Mouse (Mus musculus) megakaryocyte progenitor cell, adult 5-6 weeks (primary cell): ENCODE data around the gene Slc2a4. TPM values are rescaled to one million over a fixed set of nuclear protein-coding genes. Genes with fewer than 3 reads are reported as not detected.
"Not testable (repeated sequence)": the region's sequence is repeated elsewhere in the genome, so short reads cannot be mapped to it uniquely, and the experiment has no call there.

Source experiments
- ATAC-seq: replicated peaks from 2 replicates; pipeline ENCODE4 v1.8.0; 2016; ENCODE audit warnings: mild to moderate bottlenecking, moderate TSS enrichment, inconsistent platforms; ENCODE audit not compliant: poor library complexity
- total RNA-seq, 2 experiments: library from RNA; stranded (forward) in 1 of 2; stranded (reverse) in 1 of 2; fragments of 157-497, 149-512 nt in 1 of 2; fragments of 200-1000 nt in 1 of 2; gene quantifications; 2 replicates each; pipeline versions ENCODE4 v1.2.3 to v1.2.4; 2015 to 2017

The Slc2a4 gene
- total RNA-seq, 2 experiments from 2014 or later: not detected

GRCm38 (mm10) chr11:69945216-69945615 lies 2.8 kb downstream of the Slc2a4 start:
- no peak for ATAC-seq

- ATAC-seq: no peak
Measured at GRCm38 (mm10) chr11:69940962-69941361, 7.0 kb downstream of the Slc2a4 start.

DNA sequence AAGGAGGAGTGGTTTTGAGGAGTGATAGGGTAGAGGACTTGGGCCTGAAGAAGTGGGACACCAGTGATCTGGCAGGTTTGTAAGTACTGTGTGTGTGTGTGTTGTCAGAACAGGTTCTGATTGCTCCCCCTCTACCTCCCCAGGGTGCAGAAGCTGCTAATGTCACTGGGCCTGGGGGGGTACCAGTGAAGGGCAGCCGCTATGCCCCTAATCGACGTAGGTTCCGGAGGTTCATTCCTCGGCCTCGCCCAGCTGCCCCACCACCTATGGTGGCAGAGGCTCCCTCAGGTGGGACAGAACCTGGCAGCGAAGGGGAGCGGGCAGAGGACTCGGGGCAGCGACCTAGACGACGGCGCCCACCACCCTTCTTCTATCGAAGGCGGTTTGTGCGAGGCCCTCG lies 8.3 kb downstream of the Slc2a4 start:
- ATAC-seq: no peak

- ATAC-seq: no peak
Measured at GRCm38 (mm10) chr11:69939181-69939580, 8.8 kb downstream of the Slc2a4 start.

DNA sequence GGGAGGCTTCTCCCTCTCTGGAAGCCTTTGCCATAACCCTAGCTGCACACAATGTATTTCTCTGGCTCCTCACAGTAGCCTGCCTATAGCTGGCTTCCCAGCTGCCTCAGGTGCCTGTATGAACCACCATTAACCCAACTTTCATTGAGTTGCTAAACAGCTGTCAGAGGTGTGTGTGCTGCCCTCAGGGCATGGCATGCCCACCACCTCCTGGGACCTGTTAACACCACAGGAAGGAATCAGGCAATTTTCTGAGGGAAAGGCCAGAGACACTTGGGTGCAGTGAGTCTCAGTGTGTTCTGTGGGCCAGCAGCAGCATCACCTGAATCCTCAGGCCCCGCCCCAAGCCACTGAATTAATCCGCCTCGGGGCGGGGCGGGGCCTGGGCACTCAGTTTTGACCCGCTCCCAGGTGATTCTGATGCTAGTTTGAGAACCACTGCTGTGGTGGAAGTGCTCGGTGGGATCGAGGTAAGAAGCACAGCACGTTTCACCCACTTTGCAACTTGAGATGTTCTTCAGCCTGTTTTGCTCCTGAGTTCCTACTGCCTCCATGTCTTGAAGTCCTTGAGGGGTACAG lies 9.5 kb downstream of the Slc2a4 start:
- no peak for ATAC-seq

- ATAC-seq: no peak
Measured at GRCm38 (mm10) chr11:69937834-69938233, 10.2 kb downstream of the Slc2a4 start.

GRCm38 (mm10) chr11:69937385-69937784 lies 10.6 kb downstream of the Slc2a4 start:
- ATAC-seq: no peak

GRCm38 (mm10) chr11:69936714-69937347 lies 11.2 kb downstream of the Slc2a4 start:
- ATAC-seq: no peak

GRCm38 (mm10) chr11:69936156-69936555 lies 11.8 kb downstream of the Slc2a4 start:
- ATAC-seq: no peak

DNA sequence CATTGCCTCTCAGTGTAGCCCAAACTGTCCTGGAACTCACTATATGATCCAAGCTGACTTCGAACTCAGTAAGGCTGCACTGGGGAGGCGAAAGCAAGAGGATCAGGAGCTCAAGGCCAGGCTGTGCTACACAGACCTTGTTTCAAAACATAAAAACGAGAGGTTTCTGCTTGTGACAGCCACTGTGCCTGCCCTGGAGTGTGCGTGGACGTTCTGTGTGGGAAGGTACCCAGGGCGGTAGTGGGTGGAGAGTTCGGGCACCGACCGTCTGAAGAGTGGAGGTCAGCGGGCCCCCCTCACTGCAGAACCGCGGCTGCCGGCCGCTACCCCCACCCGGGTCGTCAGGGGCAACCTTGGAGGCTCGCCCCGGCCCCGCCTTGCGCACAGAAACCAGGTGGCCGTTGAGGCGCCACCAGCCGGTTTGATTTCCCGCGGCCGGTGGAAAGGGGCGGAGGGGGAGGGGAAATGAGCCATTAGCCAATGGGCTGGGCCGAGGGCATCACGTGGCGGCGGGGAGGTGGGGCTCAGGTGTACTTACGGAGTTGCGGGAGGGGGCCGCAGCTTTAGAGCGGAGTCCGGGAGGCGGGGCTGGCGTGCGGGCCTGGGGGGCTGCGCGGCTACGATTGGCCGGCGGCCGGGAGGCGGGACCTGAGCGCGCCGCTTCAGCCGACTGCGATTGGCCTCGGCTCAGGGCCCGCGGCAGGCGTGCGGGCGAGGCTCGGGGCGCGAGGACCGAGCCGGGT lies 12.7 kb downstream of the Slc2a4 start, which contains the start of gene Ybx2:
Ybx2 (plus strand) TSS at position 660 of the 743 bp plus-strand sequence.
- peak; percentile 30 for ATAC-seq

GRCm38 (mm10) chr11:69934681-69935080 lies 13.3 kb downstream of the Slc2a4 start:
- no peak for ATAC-seq

DNA sequence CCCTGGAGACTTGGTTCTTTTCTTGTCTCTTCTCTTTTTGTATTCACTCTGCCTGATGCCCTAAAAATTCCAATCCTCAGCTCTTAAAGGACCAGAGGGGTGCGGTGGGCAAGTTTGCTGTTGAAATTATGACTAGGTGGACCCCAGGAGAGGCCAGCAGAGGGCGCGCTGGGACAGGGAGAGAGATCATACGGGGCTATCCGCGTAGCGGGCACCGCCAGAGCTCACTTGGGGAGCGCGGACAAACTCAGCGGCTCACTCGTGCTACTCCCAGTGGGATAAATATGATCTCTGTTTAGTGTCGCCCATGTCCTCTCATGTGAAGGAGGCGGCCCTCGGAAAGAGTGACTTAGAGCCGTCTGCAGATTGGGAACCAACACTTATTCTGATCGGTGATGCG lies 13.8 kb downstream of the Slc2a4 start:
- ATAC-seq: peak; percentile 74

DNA sequence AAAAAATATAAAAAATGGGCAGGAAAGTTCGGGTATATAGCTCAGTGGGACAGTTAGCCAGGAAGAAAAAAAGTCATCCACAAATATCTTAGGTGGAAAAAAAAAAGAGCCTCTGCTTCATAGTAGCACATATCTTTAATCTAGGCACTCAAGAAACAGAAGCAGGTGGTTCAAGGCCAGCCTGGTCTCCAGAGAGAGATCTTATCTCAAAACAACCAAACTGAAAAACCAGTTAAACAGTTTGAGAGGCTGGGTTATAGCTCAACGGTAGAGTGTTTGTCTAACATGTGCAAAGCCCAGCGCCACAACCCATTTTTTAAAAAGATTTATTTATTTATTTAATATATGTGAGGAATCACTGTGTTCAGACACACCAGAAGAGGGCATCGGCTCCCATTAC lies 14.9 kb downstream of the Slc2a4 start:
- no peak for ATAC-seq

GRCm38 (mm10) chr11:69932254-69932653 lies 15.7 kb downstream of the Slc2a4 start:
- no peak for ATAC-seq

DNA sequence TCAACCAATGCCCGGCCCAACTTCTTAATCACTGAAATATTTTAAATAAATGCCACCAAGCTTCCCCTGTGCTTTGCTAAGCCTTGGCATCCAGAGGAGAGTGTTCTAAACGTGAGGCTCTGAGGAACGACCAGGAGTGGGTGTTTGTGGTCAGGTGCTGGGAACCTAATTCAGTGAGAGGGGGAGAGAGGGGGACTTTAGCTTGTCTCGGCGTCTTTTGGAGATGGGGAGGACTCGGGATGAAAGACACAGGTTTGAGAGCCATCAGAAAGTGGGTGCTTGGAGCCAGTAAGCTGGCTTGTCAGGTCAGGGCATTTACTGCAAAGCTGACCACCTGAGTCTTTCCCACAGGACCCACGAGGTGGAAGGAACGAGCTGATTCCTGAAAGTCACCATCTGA lies 16.2 kb downstream of the Slc2a4 start:
- ATAC-seq: no peak

- ATAC-seq: peak; percentile 85
Measured at GRCm38 (mm10) chr11:69930967-69931537, 16.9 kb downstream of the Slc2a4 start.

- ATAC-seq: not testable (repeated sequence)
Measured at GRCm38 (mm10) chr11:69930176-69930575, 17.8 kb downstream of the Slc2a4 start.

DNA sequence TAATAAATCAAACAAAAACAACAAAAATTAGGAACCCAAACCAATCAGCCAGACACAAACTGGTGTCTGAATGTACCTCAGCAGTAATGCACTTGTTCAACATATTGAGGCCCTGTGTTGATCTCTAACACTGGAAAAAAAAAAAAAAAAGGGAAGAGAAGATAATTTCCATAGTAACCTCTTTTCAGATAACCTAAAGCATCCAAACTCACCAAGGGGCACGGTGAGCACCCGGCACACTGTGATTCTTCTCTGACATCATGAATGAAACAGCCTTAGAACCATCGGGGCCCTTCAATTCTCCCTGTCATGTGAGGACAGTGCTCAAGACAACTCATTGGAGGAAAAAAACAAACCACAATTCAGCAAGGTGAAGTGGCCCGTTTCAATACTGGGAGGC lies 18.3 kb downstream of the Slc2a4 start:
- no peak for ATAC-seq

DNA sequence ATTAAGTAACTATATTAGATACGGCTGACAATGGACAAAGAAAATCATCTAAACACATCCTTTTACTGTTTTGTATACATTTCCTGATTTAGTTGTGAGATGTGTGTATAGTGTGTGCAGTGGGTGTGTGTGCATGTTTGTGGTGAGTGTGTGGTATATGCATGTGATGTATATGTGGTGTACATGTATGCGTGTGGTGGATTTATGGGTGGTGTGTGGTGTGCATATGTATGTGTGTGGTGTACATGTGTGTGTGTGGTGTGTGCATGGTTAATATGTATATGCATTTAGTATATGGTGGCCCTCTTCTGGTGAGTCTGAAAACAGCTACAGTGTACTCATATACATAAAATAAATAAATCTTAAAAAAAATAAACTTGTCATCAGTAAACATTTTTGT lies 20.5 kb downstream of the Slc2a4 start:
- no peak for ATAC-seq

- ATAC-seq: no peak
Measured at GRCm38 (mm10) chr11:69922796-69923195, 25.2 kb downstream of the Slc2a4 start.

DNA sequence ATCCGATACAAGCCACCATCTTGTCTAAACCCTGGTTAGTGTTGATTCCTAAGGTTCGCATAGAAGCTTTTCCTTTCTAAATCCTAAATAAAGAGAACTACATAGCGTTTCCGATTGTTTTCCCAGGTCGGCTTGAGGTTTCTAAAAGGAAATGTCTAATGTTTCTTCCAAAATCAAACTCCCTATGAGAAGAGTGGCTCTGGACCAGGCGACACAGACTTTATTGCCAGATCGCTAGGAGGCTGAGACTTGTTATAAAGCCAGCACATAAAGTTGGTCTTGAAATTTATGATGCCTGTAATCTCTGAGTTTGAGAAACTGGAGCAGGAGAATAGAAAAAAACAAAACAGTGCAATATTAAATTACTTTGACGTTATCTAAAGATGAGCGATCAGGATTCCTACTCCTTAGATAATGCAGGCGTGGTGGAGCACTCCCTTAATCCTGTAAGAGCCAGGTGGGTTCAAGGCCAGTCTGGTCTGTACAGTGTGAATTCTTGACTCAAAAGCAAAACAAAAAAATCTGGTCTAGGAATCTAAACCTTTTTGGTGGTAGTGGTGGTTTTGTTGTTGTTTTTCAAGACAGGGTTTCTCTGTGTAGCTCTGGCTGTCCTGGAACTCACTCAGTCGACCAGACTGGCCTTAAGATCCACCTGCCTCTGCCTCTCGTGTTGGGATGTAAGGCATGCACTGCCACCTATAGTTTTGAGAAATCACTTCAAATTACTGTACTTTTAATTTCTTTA lies 25.8 kb downstream of the Slc2a4 start:
- ATAC-seq: no peak
